12 mouse cellular contexts compared by ENCODE assay signal in genomic region chr4:62347605-62348328, GRCm38 (mm10). TPM values are rescaled to one million over a fixed set of nuclear protein-coding genes. Genes with fewer than 3 reads are reported as not detected.
DNase-seq lines count a peak whose midpoint lies in the region; ATAC-seq and TF ChIP-seq lines count a peak whose summit lies in the region.
"Had no signal": no experiment of that assay in that cellular context is flagged by ENCODE, and none has a peak within 500 bp of the region (broad histone marks: within the 10 kb centered on the region; RNA-seq: fewer than 3 reads in every experiment).

No protein-coding gene starts in this region.

- 51% methylated on average over 9 of the region's 9 CpGs for WGBS in heart, embryonic 16.5 days
- WGBS in liver, embryonic 11.5 days, result 64% methylated on average over 9 of the region's 9 CpGs
- 57% methylated on average over 9 of the region's 9 CpGs for WGBS in olfactory bulb, adult 2 months
- WGBS in midbrain, postnatal 0 days, result 80% methylated on average over 9 of the region's 9 CpGs

- no peak for TF ChIP-seq POLR2A in olfactory bulb, adult 2 months (IDR thresholded peaks at IDR 0.05; ENCODE audit: insufficient read depth, low read depth, low read length)

- peaks cover 30% of the 10 kb centered on the region for H3K36me3 ChIP-seq in heart, embryonic 16.5 days (ENCODE audit: control insufficient read depth, insufficient read depth)
- H3K36me3 ChIP-seq in liver, embryonic 11.5 days (ENCODE audit: control insufficient read depth, insufficient read depth, low read length), result peaks cover 22% of the 10 kb centered on the region
- H3K36me3 ChIP-seq in midbrain, postnatal 0 days (ENCODE audit: insufficient read depth, low read length), result peaks cover 15% of the 10 kb centered on the region

- peak overlapping the region; percentile 80 for H3K27ac ChIP-seq in heart, embryonic 16.5 days (ENCODE audit: low read length)
- peak overlapping the region; percentile 36; the same call in 1 of the 2 replicates for H3K27ac ChIP-seq in liver, embryonic 11.5 days (ENCODE audit: low read depth, low read length)
- H3K27ac ChIP-seq in olfactory bulb, adult 2 months (ENCODE audit: insufficient read depth, low read depth, low read length), result peak overlapping the region; percentile 51; the same call in 1 of the 2 replicates
- H3K27ac ChIP-seq in midbrain, postnatal 0 days (ENCODE audit: low read depth, low read length), result no peak overlapping the region
- H3K27ac ChIP-seq: midbrain, embryonic 15.5 days had no signal

- H3K27me3 ChIP-seq in heart, embryonic 16.5 days (ENCODE audit: control insufficient read depth, insufficient read depth, low read length), result no peaks in the 10 kb centered on the region
- H3K27me3 ChIP-seq in liver, embryonic 11.5 days (replicated peaks; ENCODE audit: control insufficient read depth, insufficient read depth, low read length), result no peaks in the 10 kb centered on the region
- no peaks in the 10 kb centered on the region for H3K27me3 ChIP-seq in midbrain, postnatal 0 days (ENCODE audit: insufficient read depth, low read length)
- H3K27me3 ChIP-seq: midbrain, embryonic 15.5 days had no signal

- H3K4me3 ChIP-seq in heart, embryonic 16.5 days (ENCODE audit: low read length), result no peak overlapping the region
- no peak overlapping the region for H3K4me3 ChIP-seq in liver, embryonic 11.5 days (ENCODE audit: low read depth, low read length)
- H3K4me3 ChIP-seq in olfactory bulb, adult 2 months (ENCODE audit: insufficient read depth, low read depth, low read length), result no peak overlapping the region
- H3K4me3 ChIP-seq in midbrain, postnatal 0 days (ENCODE audit: low read depth, low read length), result no peak overlapping the region
- H3K4me3 ChIP-seq: midbrain, embryonic 15.5 days had no signal

- H3K4me1 ChIP-seq in heart, embryonic 16.5 days (ENCODE audit: control insufficient read depth, insufficient read depth, low read length), result peaks cover 5% of the 10 kb centered on the region; the same call in 1 of the 2 replicates
- peaks cover 3% of the 10 kb centered on the region; the same call in 1 of the 2 replicates for H3K4me1 ChIP-seq in liver, embryonic 11.5 days (replicated peaks; ENCODE audit: control insufficient read depth, insufficient read depth, low read length)
- no peaks in the 10 kb centered on the region for H3K4me1 ChIP-seq in olfactory bulb, adult 2 months (ENCODE audit: control insufficient read depth, insufficient read depth, low read length)
- no peaks in the 10 kb centered on the region for H3K4me1 ChIP-seq in midbrain, postnatal 0 days (ENCODE audit: insufficient read depth, low read length)
- H3K4me1 ChIP-seq: midbrain, embryonic 15.5 days had no signal

- no peaks in the 10 kb centered on the region for H3K9me3 ChIP-seq in heart, embryonic 16.5 days (replicated peaks; ENCODE audit: control insufficient read depth, low read length)
- H3K9me3 ChIP-seq in liver, embryonic 11.5 days (ENCODE audit: control insufficient read depth, low read length), result no peaks in the 10 kb centered on the region
- H3K9me3 ChIP-seq in midbrain, postnatal 0 days (ENCODE audit: low read length), result no peaks in the 10 kb centered on the region
- H3K9me3 ChIP-seq: midbrain, embryonic 15.5 days had no signal

- no peak overlapping the region for H3K9ac ChIP-seq in heart, embryonic 16.5 days (ENCODE audit: low read length)
- H3K9ac ChIP-seq in liver, embryonic 11.5 days (ENCODE audit: low read depth, low read length), result no peak overlapping the region
- H3K9ac ChIP-seq in midbrain, postnatal 0 days (replicated peaks; ENCODE audit: low read length, poor library complexity, severe bottlenecking), result no peak overlapping the region
- H3K9ac ChIP-seq: midbrain, embryonic 15.5 days had no signal

- H3K4me2 ChIP-seq in heart, embryonic 16.5 days (ENCODE audit: low read depth, low read length), result no peak overlapping the region
- no peak overlapping the region; the same call in 1 of the 2 replicates for H3K4me2 ChIP-seq in liver, embryonic 11.5 days
- H3K4me2 ChIP-seq in midbrain, postnatal 0 days (ENCODE audit: low read depth, low read length, poor library complexity, severe bottlenecking), result no peak overlapping the region
- H3K4me2 ChIP-seq: midbrain, embryonic 15.5 days had no signal

- TF ChIP-seq CTCF in olfactory bulb, adult 2 months (IDR thresholded peaks at IDR 0.05; ENCODE audit: insufficient read depth, low read depth, low read length), result no peak
- TF ChIP-seq CTCF in midbrain, postnatal 0 days (IDR thresholded peaks at IDR 0.05), result no peak

- peak; percentile 25 for DNase-seq in kidney, adult 11 months
- no peak for DNase-seq in kidney, adult 18-20 months
- DNase-seq in liver, embryonic 11.5 days (ENCODE audit: low spot score), result no peak
- no peak for DNase-seq in cerebellum, postnatal 36 days
- no peak for DNase-seq in midbrain, postnatal 0 days (ENCODE audit: low spot score)
- DNase-seq in frontal cortex, adult 2 months (ENCODE audit: extremely low spot score in 1 of 2, low spot score in 1 of 2), result no peak
- DNase-seq: adrenal gland, postnatal 10 days; cerebellum, adult 9-10 months had no signal

- peak; percentile 76 for ATAC-seq in heart, embryonic 16.5 days (replicated peaks; ENCODE audit: extremely low read depth, insufficient read depth, low FRiP score)
- peak; percentile 47 for ATAC-seq in liver, embryonic 11.5 days (replicated peaks; ENCODE audit: low FRiP score)
- no peak for ATAC-seq in midbrain, postnatal 0 days (ENCODE audit: low FRiP score)
- ATAC-seq: inflammation-experienced regulatory T-cells, adult 6 months; midbrain, embryonic 15.5 days had no signal

RNA-seq across cellular contexts. Expression of gene Fkbp15, which starts 12.6 kb away (rescaled TPM):
- 18.0 and 18.9 TPM in 2 replicates for polyA plus RNA-seq in heart, embryonic 16.5 days (2015; fragmentation: Nextera tagmentation; extraction: Ambion mirVana)
- polyA plus RNA-seq in liver, embryonic 11.5 days (2014; fragmentation: Nextera tagmentation; extraction: Ambion mirVana), result 26.9 and 29.9 TPM in 2 replicates
- polyA plus RNA-seq in olfactory bulb, adult 2 months (2012; ENCODE audit: insufficient read depth, insufficient read length, low replicate concordance, missing spikeins), result not detected in 2 replicates
- 34.3 and 37.5 TPM in 2 replicates for total RNA-seq in midbrain, postnatal 0 days (2014; rRNA removed)
- 19.8 and 20.2 TPM in 2 replicates for polyA plus RNA-seq in midbrain, postnatal 0 days (2015; fragmentation: Nextera tagmentation; extraction: Ambion mirVana)
- polyA plus RNA-seq in frontal cortex, adult 2 months (2012; rRNA removed), result 24.4 and 27.2 TPM in 2 replicates

RNA-seq across cellular contexts. Expression of gene Slc31a1, which starts 12.8 kb away (rescaled TPM):
- 42.3 and 43.0 TPM in 2 replicates for polyA plus RNA-seq in heart, embryonic 16.5 days (2015; fragmentation: Nextera tagmentation; extraction: Ambion mirVana)
- 48.6 and 56.8 TPM in 2 replicates for polyA plus RNA-seq in liver, embryonic 11.5 days (2014; fragmentation: Nextera tagmentation; extraction: Ambion mirVana)
- not detected in 2 replicates for polyA plus RNA-seq in olfactory bulb, adult 2 months (2012; ENCODE audit: insufficient read depth, insufficient read length, low replicate concordance, missing spikeins)
- 15.0 and 21.7 TPM in 2 replicates for total RNA-seq in midbrain, postnatal 0 days (2014; rRNA removed)
- 30.9 and 33.3 TPM in 2 replicates for polyA plus RNA-seq in midbrain, postnatal 0 days (2015; fragmentation: Nextera tagmentation; extraction: Ambion mirVana)
- 19.9 and 20.0 TPM in 2 replicates for polyA plus RNA-seq in frontal cortex, adult 2 months (2012; rRNA removed)

Comparison
In these comparisons a context has a peak if more than half of its experiments do, and no peak if none do; other contexts are left out.
1. RNA of gene Slc31a1, which starts 12.8 kb away (polyA plus RNA-seq): 48.6 to 56.8 TPM in liver, embryonic 11.5 days, 42.3 to 43.0 TPM in heart, embryonic 16.5 days, 30.9 to 33.3 TPM in midbrain, postnatal 0 days and 19.9 to 20.0 TPM in frontal cortex, adult 2 months; not detected in olfactory bulb, adult 2 months; every median in the first group is over 10 times any median in the second.